In the genomic region with DNA sequence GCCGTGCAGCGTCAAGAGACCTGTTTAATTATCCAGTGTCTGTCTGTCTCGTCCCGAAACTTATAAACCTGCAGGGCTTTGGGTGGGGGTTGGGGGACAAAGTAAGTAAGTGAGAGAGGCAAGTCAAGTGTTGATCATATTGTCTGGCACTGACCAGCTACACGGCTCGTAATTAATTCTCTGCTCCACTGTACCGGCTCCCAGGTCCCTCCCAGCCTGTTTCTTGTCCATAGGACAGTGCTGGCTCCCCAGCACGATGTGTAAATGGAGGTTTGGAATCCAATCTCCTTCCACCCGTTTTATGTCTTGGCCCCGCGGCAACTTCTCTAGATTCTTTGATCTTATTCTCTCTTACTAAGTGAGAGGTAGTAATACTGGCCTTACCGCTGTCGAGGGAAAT, we compare ENCODE assay signal across 22 mouse cellular contexts.
A peak's percentile ranks its signal among the peaks of the same experiment; 100 is the strongest.
DNase-seq lines count a peak whose midpoint lies in the region; ATAC-seq and TF ChIP-seq lines count a peak whose summit lies in the region.
"Had no signal": no experiment of that assay in that cellular context is flagged by ENCODE, and none has a peak within 500 bp of the region (broad histone marks: within the 10 kb centered on the region; RNA-seq: fewer than 3 reads in every experiment).

No protein-coding gene starts in this region.

- TF ChIP-seq POLR2A in heart, adult 2 months (IDR thresholded peaks at IDR 0.05; ENCODE audit: insufficient read depth, low read depth, low read length) = no peak

- peak overlapping the region; percentile 43 for H3K4me3 ChIP-seq in gastrocnemius, adult 2 months
- H3K4me3 ChIP-seq in heart, embryonic 16.5 days (ENCODE audit: low read length) = no peak overlapping the region
- no peak overlapping the region for H3K4me3 ChIP-seq in heart, adult 2 months
- H3K4me3 ChIP-seq in kidney, embryonic 14.5 days (ENCODE audit: low read length) = no peak overlapping the region
- H3K4me3 ChIP-seq: embryonic facial prominence, embryonic 15.5 days; erythroblast, embryonic 14.5 days; forebrain, embryonic 10.5 days; hindbrain, embryonic 13.5 days had no signal

- peak overlapping the region; percentile 86 for H3K27ac ChIP-seq in gastrocnemius, adult 2 months
- H3K27ac ChIP-seq in heart, embryonic 16.5 days (ENCODE audit: low read length) = no peak overlapping the region
- H3K27ac ChIP-seq in heart, adult 2 months = no peak overlapping the region
- H3K27ac ChIP-seq in kidney, embryonic 14.5 days (ENCODE audit: low read depth, low read length) = no peak overlapping the region
- H3K27ac ChIP-seq: embryonic facial prominence, embryonic 15.5 days; forebrain, embryonic 10.5 days; hindbrain, embryonic 13.5 days; hindbrain, postnatal 0 days had no signal

- H3K27me3 ChIP-seq in heart, embryonic 16.5 days (ENCODE audit: control insufficient read depth, insufficient read depth, low read length) = no peaks in the 10 kb centered on the region
- no peaks in the 10 kb centered on the region for H3K27me3 ChIP-seq in heart, adult 2 months (ENCODE audit: control insufficient read depth, insufficient read depth, low read length)
- H3K27me3 ChIP-seq in kidney, embryonic 14.5 days (ENCODE audit: control insufficient read depth, insufficient read depth, low read length) = no peaks in the 10 kb centered on the region
- H3K27me3 ChIP-seq: embryonic facial prominence, embryonic 15.5 days; hindbrain, embryonic 13.5 days had no signal

- H3K9ac ChIP-seq in heart, embryonic 16.5 days (ENCODE audit: low read length) = no peak overlapping the region
- H3K9ac ChIP-seq in heart, adult 2 months (ENCODE audit: low read depth, low read length) = no peak overlapping the region
- H3K9ac ChIP-seq in kidney, embryonic 14.5 days (ENCODE audit: low read depth, low read length) = no peak overlapping the region
- H3K9ac ChIP-seq: embryonic facial prominence, embryonic 15.5 days; hindbrain, embryonic 13.5 days had no signal

- intact Hi-C loops in gastrocnemius, adult 2 months (cut with DNase I) = no loop called here
- intact Hi-C loops in heart, adult 2 months (cut with DNase I) = no loop called here

- H3K79me2 ChIP-seq in heart, adult 2 months (replicated peaks; ENCODE audit: control insufficient read depth, insufficient read depth, low read length) = no peaks in the 10 kb centered on the region

- WGBS in heart, embryonic 16.5 days = 66% methylated on average over 13 of the region's 13 CpGs
- WGBS in heart, adult 2 months = 83% methylated on average over 13 of the region's 13 CpGs
- WGBS in kidney, embryonic 14.5 days = 50% methylated on average over 13 of the region's 13 CpGs

- 0 out of 2 replicates have a peak, but pooled peaks cover 4% of the 10 kb centered on the region for H3K9me3 ChIP-seq in heart, embryonic 16.5 days (replicated peaks; ENCODE audit: control insufficient read depth, low read length)
- no peaks in the 10 kb centered on the region for H3K9me3 ChIP-seq in kidney, embryonic 14.5 days (ENCODE audit: control insufficient read depth, low read length)
- H3K9me3 ChIP-seq: embryonic facial prominence, embryonic 15.5 days; G1E had no signal

- peaks cover 3% of the 10 kb centered on the region; the same call in 1 of the 2 replicates for H3K4me1 ChIP-seq in heart, embryonic 16.5 days (ENCODE audit: control insufficient read depth, insufficient read depth, low read length)
- no peaks in the 10 kb centered on the region for H3K4me1 ChIP-seq in heart, adult 2 months (ENCODE audit: control insufficient read depth, insufficient read depth, low read length)
- H3K4me1 ChIP-seq in kidney, embryonic 14.5 days (ENCODE audit: control insufficient read depth, insufficient read depth, low read length) = no peaks in the 10 kb centered on the region
- H3K4me1 ChIP-seq: embryonic facial prominence, embryonic 15.5 days; hindbrain, embryonic 13.5 days had no signal

- no peak for TF ChIP-seq CTCF in gastrocnemius, adult 2 months (IDR thresholded peaks at IDR 0.05)
- no peak for TF ChIP-seq CTCF in heart, adult 2 months (IDR thresholded peaks at IDR 0.05)

- no peak for ATAC-seq in heart, embryonic 16.5 days (replicated peaks; ENCODE audit: extremely low read depth, insufficient read depth, low FRiP score)
- peak; percentile 40; the same call in 1 of the 2 replicates for ATAC-seq in kidney, embryonic 14.5 days (ENCODE audit: low FRiP score, low TSS enrichment)
- ATAC-seq: CD4-positive, CD25-positive, alpha-beta regulatory T cell, adult 4 months; forebrain, embryonic 14.5 days had no signal

- H3K4me2 ChIP-seq in heart, embryonic 16.5 days (ENCODE audit: low read depth, low read length) = peak overlapping the region; percentile 25; the same call in 1 of the 2 replicates
- H3K4me2 ChIP-seq in kidney, embryonic 14.5 days (replicated peaks; ENCODE audit: low read depth, low read length) = peak overlapping the region; percentile 6; the same call in 1 of the 2 replicates
- H3K4me2 ChIP-seq: embryonic facial prominence, embryonic 15.5 days; hindbrain, embryonic 13.5 days had no signal

- no peaks in the 10 kb centered on the region for H3K36me3 ChIP-seq in heart, embryonic 16.5 days (ENCODE audit: control insufficient read depth, insufficient read depth)
- H3K36me3 ChIP-seq in heart, adult 2 months (ENCODE audit: control insufficient read depth, insufficient read depth, low read length) = no peaks in the 10 kb centered on the region
- no peaks in the 10 kb centered on the region for H3K36me3 ChIP-seq in kidney, embryonic 14.5 days (ENCODE audit: control insufficient read depth, insufficient read depth, low read length)
- H3K36me3 ChIP-seq: embryonic facial prominence, embryonic 15.5 days; forebrain, embryonic 10.5 days; G1E; hindbrain, embryonic 13.5 days had no signal

- no peak for TF ChIP-seq EP300 in heart, adult 2 months (IDR thresholded peaks at IDR 0.05; ENCODE audit: insufficient read depth, low read depth, low read length)

- no peak for DNase-seq in gastrocnemius, adult 2 months
- DNase-seq in gastrocnemius, adult 18-20 months (ENCODE audit: low spot score) = no peak
- DNase-seq in heart, adult 2 months = no peak
- no peak for DNase-seq in kidney, postnatal 14 days
- no peak for DNase-seq in cerebellum, adult 18-20 months
- DNase-seq: adrenal gland, adult 8-10 months; adrenal gland, postnatal 36 days; B cell, adult 2 months; cerebellum, adult 8-10 months; cerebellum, postnatal 14 days; embryo, embryonic 11 days; gastrocnemius, postnatal 14 days had no signal
